Mouse (Mus musculus) kidney, embryonic 16.5 days (tissue): Measurements from ENCODE around the gene Ago3. TPM values are rescaled to one million over a fixed set of nuclear protein-coding genes. Genes with fewer than 3 reads are reported as not detected.

Source experiments
- ATAC-seq: fragments of 200-750 bp; cut with Nextera tagmentation; 2 replicates; pipeline ENCODE4 v1.8.0; 2017; ENCODE audit warnings: moderate TSS enrichment; ENCODE audit not compliant: low FRiP score, low TSS enrichment
- H3K27ac ChIP-seq: fragments of 300-500 bp; sonication (generic); 2 replicates; pipeline ENCODE4 v1.5.1; 2014; ENCODE audit warnings: low read length
- H3K27me3 ChIP-seq: fragments of 300-500 bp; sonication (generic); 2 replicates; pipeline ENCODE4 v1.6.1; 2014; ENCODE audit warnings: low read length, control low read depth, mixed read lengths; ENCODE audit not compliant: insufficient read depth
- H3K36me3 ChIP-seq: fragments of 300-500 bp; sonication (generic); 2 replicates; pipeline ENCODE4 v1.6.1; 2014; ENCODE audit warnings: low read length, control low read depth, mixed read lengths; ENCODE audit not compliant: insufficient read depth
- H3K4me1 ChIP-seq: fragments of 300-500 bp; sonication (generic); 2 replicates; pipeline ENCODE4 v1.6.1; 2014; ENCODE audit warnings: low read length, control low read depth, mixed read lengths; ENCODE audit not compliant: insufficient read depth
- H3K4me2 ChIP-seq: fragments of 300-500 bp; sonication (generic); replicated peaks from 2 replicates; pipeline ENCODE4 v1.6.1; 2014; ENCODE audit warnings: low read depth, low read length
- H3K4me3 ChIP-seq: fragments of 300-500 bp; sonication (generic); 2 replicates; pipeline ENCODE4 v1.5.1; 2014; ENCODE audit warnings: mild to moderate bottlenecking, low read length
- H3K9ac ChIP-seq: fragments of 300-500 bp; sonication (generic); replicated peaks from 2 replicates; pipeline ENCODE4 v1.6.1; 2014; ENCODE audit warnings: low read length
- H3K9me3 ChIP-seq: fragments of 300-500 bp; sonication (generic); 2 replicates; pipeline ENCODE4 v1.6.1; 2016; ENCODE audit warnings: low read length, control low read depth
- WGBS: fragments of 180-500 bp; shearing (Covaris S2); extraction: QIAGEN DNeasy Blood & Tissue Kit; methylation state at CpG from one replicate; pipeline ENCODE4 v1.1.7; 2014; 5-methylcytosine and 5-hydroxymethylcytosine counted together
- polyA plus RNA-seq: library from polyadenylated mRNA; unstranded; fragments of >200 nt; fragmentation: Nextera tagmentation; extraction: Ambion mirVana; gene quantifications from 2 replicates; pipeline ENCODE4 v1.2.1, GENCODE M21; 2015

Ago3 gene
- polyA plus RNA-seq, 1 experiment from 2014 or later = 13.6 TPM

DNA sequence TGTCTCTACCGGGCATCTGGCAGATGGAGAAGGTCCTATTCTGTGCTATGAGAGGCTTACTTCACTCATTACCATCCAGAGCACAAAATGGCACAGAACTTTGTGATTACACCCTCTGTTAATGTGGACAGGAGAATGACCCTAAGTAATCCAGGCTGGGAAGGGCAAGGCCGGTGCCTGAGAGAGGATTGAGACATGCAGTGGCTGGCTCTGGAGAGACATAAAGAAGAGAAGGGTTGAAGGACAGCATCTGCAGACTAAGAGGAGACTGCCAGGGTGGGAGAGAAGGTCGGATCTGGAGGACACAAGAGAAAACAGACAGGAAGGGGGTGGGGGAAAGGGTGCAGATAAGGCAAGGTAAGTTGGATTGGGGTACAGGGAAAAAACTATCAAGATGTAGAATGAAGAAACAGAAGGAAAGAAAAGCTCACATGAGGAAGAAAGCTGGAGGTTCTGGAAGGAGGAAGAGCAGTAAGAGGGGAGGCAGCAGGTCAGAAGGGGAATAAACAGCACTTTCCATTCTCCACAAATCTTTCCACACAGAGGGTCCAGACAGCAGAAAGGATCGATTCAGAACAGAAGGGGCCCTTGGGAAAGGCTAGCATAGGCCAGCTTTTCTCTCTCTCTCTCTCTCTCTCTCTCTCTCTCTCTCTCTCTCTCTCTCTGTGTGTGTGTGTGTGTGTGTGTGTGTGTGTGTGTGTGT lies 35.0 kb upstream of the Ago3 start:
- no peak overlapping the region for H3K27ac ChIP-seq
- no peak overlapping the region for H3K4me3 ChIP-seq
- no peaks in the 10 kb centered on the region for H3K9me3 ChIP-seq
- peaks cover 34% of the 10 kb centered on the region for H3K4me1 ChIP-seq
- H3K4me2 ChIP-seq = no peak overlapping the region
- H3K36me3 ChIP-seq = peaks cover 14% of the 10 kb centered on the region
- WGBS = 35% methylated on average over 4 of the region's 4 CpGs
- ATAC-seq = no peak
- H3K9ac ChIP-seq = no peak overlapping the region
- H3K27me3 ChIP-seq = no peaks in the 10 kb centered on the region

DNA sequence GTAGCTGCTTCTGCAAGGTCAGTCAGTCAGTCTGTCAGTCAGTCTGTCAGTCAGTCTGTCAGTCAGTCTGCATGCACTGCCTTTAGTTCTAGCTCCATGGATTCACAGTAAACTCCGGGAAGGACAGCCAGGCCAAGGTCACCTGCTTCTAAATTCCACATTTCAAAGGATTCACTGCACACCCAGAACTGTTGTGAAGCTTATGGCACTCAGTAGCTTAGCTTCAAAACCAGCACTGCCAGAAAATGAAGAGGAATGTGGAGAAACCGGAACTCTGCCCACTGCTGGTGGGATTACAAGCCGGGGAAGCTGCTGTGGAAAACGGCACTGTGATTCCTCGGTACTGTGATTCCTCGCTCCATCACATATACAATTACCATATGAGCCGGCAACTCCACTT lies 26.1 kb upstream of the Ago3 start:
- H3K4me3 ChIP-seq = no peak overlapping the region
- no peak overlapping the region for H3K4me2 ChIP-seq
- peaks cover 64% of the 10 kb centered on the region for H3K36me3 ChIP-seq
- H3K9me3 ChIP-seq = no peaks in the 10 kb centered on the region
- no peaks in the 10 kb centered on the region for H3K4me1 ChIP-seq
- no peak overlapping the region for H3K9ac ChIP-seq
- 89% methylated on average over 7 of the region's 7 CpGs for WGBS
- no peak overlapping the region for H3K27ac ChIP-seq
- no peak for ATAC-seq
- no peaks in the 10 kb centered on the region for H3K27me3 ChIP-seq

DNA sequence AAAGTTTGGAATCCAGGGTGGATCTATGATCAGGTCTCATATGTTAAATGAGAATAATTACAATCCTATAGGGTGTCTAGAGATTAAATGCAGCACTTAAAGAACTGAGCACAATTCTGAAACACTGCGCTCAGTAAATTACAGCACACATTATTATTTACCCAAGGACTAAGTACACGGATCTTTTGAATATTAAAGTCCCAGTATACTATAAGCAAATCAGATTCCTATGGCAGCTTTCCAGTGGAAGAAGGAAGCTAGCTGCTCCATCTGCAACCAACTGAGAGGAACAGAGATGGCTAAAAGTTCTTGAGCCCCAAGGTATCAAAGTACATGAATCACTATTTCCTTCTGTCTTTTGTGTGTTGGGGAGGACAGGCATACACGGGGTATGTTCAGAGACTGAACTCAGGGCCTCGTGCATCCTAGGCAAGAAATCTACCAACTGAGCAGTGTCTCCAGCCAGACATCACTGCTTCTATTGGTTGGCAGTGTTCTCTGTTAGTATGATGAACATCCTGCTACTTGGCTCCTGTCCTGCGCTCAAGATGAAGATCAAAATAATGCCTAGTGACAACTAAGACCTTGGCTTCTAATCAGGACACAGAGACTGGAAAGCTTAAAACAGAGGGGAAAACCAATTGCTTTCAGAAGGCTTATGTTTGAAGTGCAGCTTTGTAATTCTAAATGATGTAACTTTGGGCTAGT lies 25.3 kb upstream of the Ago3 start:
- Histone ChIP-seq H3K4me1 (no peaks in the 10 kb centered on the region), H3K4me3 (no peak overlapping the region), H3K4me2 (no peak overlapping the region), H3K27ac (no peak overlapping the region), H3K9ac (no peak overlapping the region), H3K9me3 (no peaks in the 10 kb centered on the region), H3K36me3 (peaks cover 60% of the 10 kb centered on the region), H3K27me3 (no peaks in the 10 kb centered on the region)
- ATAC-seq = no peak
- WGBS = 92% methylated on average over 5 of the region's 5 CpGs

DNA sequence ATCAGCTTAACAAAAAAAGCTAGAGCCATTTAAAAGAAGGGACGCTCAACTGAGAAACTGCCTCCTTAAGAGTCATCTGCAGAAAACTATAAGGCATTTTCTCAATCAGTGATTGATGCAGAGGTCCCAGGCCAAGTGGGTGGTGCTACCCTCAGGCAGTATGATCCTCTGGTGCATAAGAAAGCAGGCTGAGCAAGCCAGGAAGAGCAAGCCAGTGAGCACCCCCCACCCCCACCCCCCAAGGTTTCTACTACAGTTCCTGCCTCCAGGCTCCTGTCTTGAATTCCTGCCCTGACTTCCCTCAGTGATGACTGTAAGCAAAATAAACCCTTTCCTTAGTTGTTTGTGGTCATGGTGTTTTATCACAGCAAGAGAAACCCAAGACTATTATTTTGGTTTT lies 20.9 kb upstream of the Ago3 start:
- no peaks in the 10 kb centered on the region for H3K9me3 ChIP-seq
- no peak overlapping the region for H3K4me3 ChIP-seq
- peaks cover 48% of the 10 kb centered on the region for H3K36me3 ChIP-seq
- no peak overlapping the region for H3K9ac ChIP-seq
- 80% methylated on average over 1 of the region's 1 CpGs for WGBS
- no peak overlapping the region for H3K27ac ChIP-seq
- no peak overlapping the region for H3K4me2 ChIP-seq
- no peak for ATAC-seq
- no peaks in the 10 kb centered on the region for H3K27me3 ChIP-seq
- H3K4me1 ChIP-seq = no peaks in the 10 kb centered on the region

DNA sequence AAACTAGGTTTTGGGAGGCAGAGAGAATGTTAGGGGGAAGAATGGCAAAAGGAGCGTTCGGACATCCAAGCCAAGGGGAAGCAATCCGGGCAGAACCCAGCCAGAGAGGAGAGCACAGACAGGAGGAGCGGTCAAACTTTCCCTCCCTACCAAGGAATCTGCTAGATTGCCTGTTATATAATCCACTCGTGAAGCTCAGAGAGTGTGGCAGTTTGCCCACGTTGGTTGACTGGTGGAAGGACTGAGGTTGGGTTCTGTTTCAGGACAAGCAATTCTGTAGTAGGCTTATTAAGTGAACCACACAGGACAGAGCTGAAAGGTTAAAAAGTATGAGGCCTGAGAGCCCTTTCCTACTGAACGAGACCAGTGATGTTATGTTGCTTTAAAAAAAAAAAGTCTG lies 17.8 kb upstream of the Ago3 start:
- Histone ChIP-seq H3K4me1 (no peaks in the 10 kb centered on the region), H3K9ac (no peak overlapping the region), H3K4me3 (no peak overlapping the region), H3K9me3 (no peaks in the 10 kb centered on the region), H3K27me3 (no peaks in the 10 kb centered on the region), H3K36me3 (peaks cover 30% of the 10 kb centered on the region), H3K4me2 (no peak overlapping the region), H3K27ac (no peak overlapping the region)
- ATAC-seq = no peak
- 79% methylated on average over 7 of the region's 7 CpGs for WGBS

DNA sequence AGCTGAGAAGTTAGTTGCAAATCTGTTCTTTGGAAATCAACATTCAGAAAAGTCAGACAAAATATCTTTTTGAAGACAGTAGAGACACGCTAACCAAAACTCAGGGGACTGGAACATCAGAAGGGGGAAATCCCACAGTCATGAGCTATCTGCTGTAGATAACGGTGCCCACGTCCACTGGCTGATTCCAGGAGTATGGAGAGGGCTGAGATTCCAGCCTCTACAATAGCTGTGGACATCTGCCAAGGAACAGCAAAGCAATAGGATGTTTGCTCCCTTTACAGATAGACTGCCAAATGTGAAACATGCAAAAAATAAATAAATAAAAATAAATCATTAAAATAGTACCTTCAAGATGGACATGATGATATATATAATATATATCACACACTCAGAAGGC lies 15.2 kb upstream of the Ago3 start:
- WGBS = 92% methylated on average over 3 of the region's 3 CpGs
- peaks cover 44% of the 10 kb centered on the region for H3K36me3 ChIP-seq

DNA sequence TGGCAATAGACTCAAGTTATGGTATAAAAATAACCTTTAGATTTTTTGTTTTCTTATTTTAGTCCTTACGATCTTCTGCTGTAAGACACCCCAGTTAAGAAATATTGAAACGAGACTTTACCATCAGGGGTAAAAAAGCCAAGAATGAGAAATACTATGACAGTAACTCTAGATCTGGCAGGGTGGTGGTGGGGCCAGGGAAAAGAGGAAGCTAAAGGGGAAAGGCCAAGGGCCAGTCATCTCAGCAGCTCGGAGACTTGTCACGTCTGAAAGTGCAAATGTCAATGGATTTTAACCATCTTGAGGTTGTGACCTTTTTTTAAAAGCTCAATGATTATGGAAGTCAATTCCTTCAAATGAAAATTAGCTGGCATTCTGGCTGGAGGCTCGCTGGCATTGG lies 8.9 kb upstream of the Ago3 start:
- H3K27ac ChIP-seq = no peak overlapping the region
- no peaks in the 10 kb centered on the region for H3K4me1 ChIP-seq
- peaks cover 36% of the 10 kb centered on the region for H3K36me3 ChIP-seq
- H3K9me3 ChIP-seq = no peaks in the 10 kb centered on the region
- no peak overlapping the region for H3K9ac ChIP-seq
- H3K4me2 ChIP-seq = no peak overlapping the region
- no peak for ATAC-seq
- H3K4me3 ChIP-seq = no peak overlapping the region
- no peaks in the 10 kb centered on the region for H3K27me3 ChIP-seq
- WGBS = 77% methylated on average over 5 of the region's 5 CpGs

More for the DNA sequence above, 15.2 kb upstream of the Ago3 start:
- no peak overlapping the region for H3K4me2 ChIP-seq
- no peak for ATAC-seq
- no peaks in the 10 kb centered on the region for H3K4me1 ChIP-seq
- no peaks in the 10 kb centered on the region for H3K9me3 ChIP-seq
- H3K27ac ChIP-seq = no peak overlapping the region
- no peak overlapping the region for H3K4me3 ChIP-seq
- H3K27me3 ChIP-seq = no peaks in the 10 kb centered on the region
- no peak overlapping the region for H3K9ac ChIP-seq

DNA sequence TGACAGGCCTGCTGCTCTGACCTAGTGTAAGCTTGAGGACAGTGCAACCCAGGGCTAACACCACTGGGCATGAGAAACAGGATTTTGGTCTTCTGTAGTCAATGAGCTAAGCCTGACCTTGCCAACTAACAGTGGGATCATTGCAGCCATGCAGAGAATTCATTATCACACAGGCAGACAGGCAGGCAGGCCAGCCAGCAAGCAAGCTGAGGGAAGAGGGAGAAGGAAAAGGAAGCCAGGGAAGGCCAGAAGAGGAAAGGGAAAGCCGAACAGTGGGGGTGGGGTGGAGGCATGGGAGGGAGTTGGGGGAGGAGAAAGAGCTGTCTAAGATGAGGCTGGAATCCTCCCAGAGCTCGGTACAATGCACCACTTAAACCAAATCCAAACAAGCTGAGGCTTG lies 6.9 kb upstream of the Ago3 start:
- no peaks in the 10 kb centered on the region for H3K27me3 ChIP-seq
- H3K4me1 ChIP-seq = no peaks in the 10 kb centered on the region
- H3K27ac ChIP-seq = no peak overlapping the region
- 56% methylated on average over 2 of the region's 2 CpGs for WGBS
- no peak overlapping the region for H3K4me2 ChIP-seq
- H3K4me3 ChIP-seq = no peak overlapping the region
- no peaks in the 10 kb centered on the region for H3K9me3 ChIP-seq
- H3K9ac ChIP-seq = no peak overlapping the region
- H3K36me3 ChIP-seq = peaks cover 20% of the 10 kb centered on the region
- no peak for ATAC-seq

DNA sequence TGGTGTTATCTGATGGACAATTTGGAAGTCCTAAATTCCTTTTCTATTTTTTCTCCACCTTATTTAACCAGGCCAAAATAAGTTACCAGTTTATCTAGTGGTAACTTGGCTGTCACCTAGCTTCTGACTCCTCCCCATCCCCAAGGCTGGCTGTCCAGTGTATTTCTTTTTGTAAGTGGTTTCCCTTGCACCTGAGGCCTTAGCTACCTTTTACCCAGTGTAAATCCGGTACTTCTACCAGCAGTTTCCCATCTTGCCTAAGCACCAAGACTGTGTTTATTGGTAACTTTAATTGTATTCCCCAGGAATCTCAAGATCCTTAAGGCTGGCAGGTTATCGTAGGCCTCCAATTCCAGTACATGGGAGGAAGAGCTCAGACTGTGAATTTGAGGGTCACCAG lies 4.7 kb upstream of the Ago3 start:
- H3K4me2 ChIP-seq = no peak overlapping the region
- 0 out of 2 replicates have a peak, but pooled peaks cover 4% of the 10 kb centered on the region for H3K36me3 ChIP-seq
- WGBS = 92% methylated on average over 2 of the region's 2 CpGs
- H3K9ac ChIP-seq = no peak overlapping the region
- H3K4me3 ChIP-seq = no peak overlapping the region
- ATAC-seq = no peak
- no peaks in the 10 kb centered on the region for H3K4me1 ChIP-seq
- no peaks in the 10 kb centered on the region for H3K27me3 ChIP-seq
- H3K9me3 ChIP-seq = no peaks in the 10 kb centered on the region
- H3K27ac ChIP-seq = no peak overlapping the region

DNA sequence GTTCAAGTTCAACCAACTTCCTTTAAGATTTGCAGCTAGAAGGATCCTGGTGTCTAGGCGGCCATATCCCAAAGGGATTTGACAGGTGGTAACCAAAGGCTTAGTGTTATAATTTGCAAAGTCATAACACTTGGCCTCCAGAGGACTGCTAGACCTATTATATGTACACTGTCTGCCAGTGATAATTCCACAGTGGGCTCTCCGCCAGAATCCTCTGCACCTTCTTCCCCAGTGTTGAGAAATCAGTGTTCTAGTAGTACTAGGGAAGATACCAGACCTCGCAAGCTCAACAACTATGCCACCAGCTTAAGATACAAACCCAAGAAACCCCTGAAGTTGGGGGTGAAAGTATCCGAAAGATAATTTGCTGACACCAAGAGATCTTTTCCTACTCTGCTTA lies 3.8 kb upstream of the Ago3 start:
- no peaks in the 10 kb centered on the region for H3K9me3 ChIP-seq
- ATAC-seq = no peak
- no peak overlapping the region for H3K27ac ChIP-seq
- H3K4me2 ChIP-seq = no peak overlapping the region
- peaks cover 6% of the 10 kb centered on the region for H3K4me1 ChIP-seq
- 85% methylated on average over 4 of the region's 4 CpGs for WGBS
- no peaks in the 10 kb centered on the region for H3K27me3 ChIP-seq
- H3K9ac ChIP-seq = no peak overlapping the region
- 0 out of 2 replicates have a peak, but pooled peaks cover 4% of the 10 kb centered on the region for H3K36me3 ChIP-seq
- H3K4me3 ChIP-seq = no peak overlapping the region
